Mouse (Mus musculus) limb, embryonic 14.5 days (tissue): ENCODE results near the gene Pxt1. TPM values are rescaled to one million over a fixed set of nuclear protein-coding genes. Genes with fewer than 3 reads are reported as not detected.
A peak's percentile ranks its signal among the peaks of the same experiment; 100 is the strongest.

Experiments
- ATAC-seq: fragments of 200-750 bp; cut with Nextera tagmentation; 2 replicates; pipeline ENCODE4 v1.8.0; 2017; ENCODE audit warnings: low read depth, moderate number of reproducible peaks, moderate TSS enrichment; ENCODE audit not compliant: low FRiP score
- DNase-seq: peaks from one replicate; pipeline ENCODE4 v3.0.0-alpha.2; 2015; ENCODE audit warnings: low spot score
- H3K27ac ChIP-seq: fragments of 300-500 bp; sonication (generic); replicated peaks from 2 replicates; pipeline ENCODE4 v1.5.1; 2014; ENCODE audit warnings: low read depth, mild to moderate bottlenecking, low read length, moderate library complexity, mixed read lengths
- H3K27me3 ChIP-seq: fragments of 300-500 bp; sonication (generic); 2 replicates; pipeline ENCODE4 v1.6.1; 2014; ENCODE audit warnings: low read length, mixed read lengths; ENCODE audit not compliant: control insufficient read depth, insufficient read depth
- H3K36me3 ChIP-seq: fragments of 300-500 bp; sonication (generic); 2 replicates; pipeline ENCODE4 v1.6.1; 2014; ENCODE audit warnings: mild to moderate bottlenecking, low read length, moderate library complexity, mixed read lengths; ENCODE audit not compliant: control insufficient read depth, insufficient read depth
- H3K4me1 ChIP-seq: fragments of 300-500 bp; sonication (generic); 2 replicates; pipeline ENCODE4 v1.6.1; 2014; ENCODE audit warnings: antibody characterized with exemption, low read length, mixed read lengths; ENCODE audit not compliant: control insufficient read depth, insufficient read depth
- H3K4me2 ChIP-seq: fragments of 300-500 bp; sonication (generic); replicated peaks from 2 replicates; pipeline ENCODE4 v1.6.1; 2014; ENCODE audit warnings: low read depth, mild to moderate bottlenecking, low read length, moderate library complexity; ENCODE audit not compliant: severe bottlenecking
- H3K4me3 ChIP-seq: fragments of 300-500 bp; sonication (generic); replicated peaks from 2 replicates; pipeline ENCODE4 v1.5.1; 2014; ENCODE audit warnings: low read length
- H3K9ac ChIP-seq: fragments of 300-500 bp; sonication (generic); 2 replicates; pipeline ENCODE4 v1.6.1; 2014; ENCODE audit warnings: mild to moderate bottlenecking, low read depth, low read length, moderate library complexity; ENCODE audit not compliant: severe bottlenecking
- H3K9me3 ChIP-seq: fragments of 300-500 bp; sonication (generic); 2 replicates; pipeline ENCODE4 v1.6.1; 2016; ENCODE audit warnings: low read length; ENCODE audit not compliant: control insufficient read depth
- POLR2A ChIP-seq: fragments of 200-500 bp; IDR thresholded peaks from 2 replicates; pipeline ENCODE4 v1.8.0; 2012; ENCODE audit warnings: inconsistent platforms, mild to moderate bottlenecking, moderate library complexity, borderline replicate concordance; ENCODE audit not compliant: insufficient read depth, insufficient read length; ENCODE audit errors: extremely low read depth
- WGBS: fragments of 180-500 bp; shearing (Covaris S2); extraction: QIAGEN DNeasy Blood & Tissue Kit; methylation state at CpG from one replicate; pipeline ENCODE4 v1.1.7; 2014; 5-methylcytosine and 5-hydroxymethylcytosine counted together
- polyA plus RNA-seq, 2 experiments: library from polyadenylated mRNA; depleted of rRNA in 1 of 2; stranded (reverse) in 1 of 2; unstranded in 1 of 2; fragments of >200 nt; fragmentation: Nextera tagmentation in 1 of 2; extraction: Ambion mirVana in 1 of 2; gene quantifications; 2 replicates each; pipeline versions ENCODE4 v1.2.1 to v1.2.3; 2012 to 2014

Gene Pxt1
- polyA plus RNA-seq, 2 experiments: 0.20 TPM; not detected in 1

DNA sequence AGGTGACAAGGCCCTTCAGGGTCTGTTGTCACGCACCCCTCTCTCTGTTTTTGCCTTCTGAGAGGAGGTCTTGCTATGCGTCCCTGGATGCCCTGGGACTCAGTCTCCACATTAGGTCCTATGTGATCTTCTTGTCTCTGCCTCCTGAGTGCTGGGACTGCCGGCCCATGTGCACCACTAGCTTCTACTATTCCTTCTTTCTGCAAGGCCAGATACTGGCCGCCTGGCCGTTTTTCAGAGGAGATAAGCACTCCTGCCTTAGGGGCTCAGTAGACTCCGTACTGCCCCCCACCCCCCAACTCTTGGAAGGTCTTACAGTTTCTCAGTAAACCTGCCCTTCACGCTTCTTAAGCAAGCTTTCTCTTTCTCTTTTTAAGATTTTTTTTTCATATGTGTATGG, 7.5 kb downstream of the Pxt1 start:
- Histone ChIP-seq H3K4me1 (no peaks in the 10 kb centered on the region), H3K9ac (no peak overlapping the region), H3K4me2 (no peak overlapping the region), H3K9me3 (no peaks in the 10 kb centered on the region), H3K27ac (no peak overlapping the region), H3K4me3 (no peak overlapping the region), H3K27me3 (no peaks in the 10 kb centered on the region), H3K36me3 (no peaks in the 10 kb centered on the region)
- no peak for TF ChIP-seq POLR2A
- WGBS: 97% methylated on average over 7 of the region's 7 CpGs
- no peak for DNase-seq
- ATAC-seq: no peak

DNA sequence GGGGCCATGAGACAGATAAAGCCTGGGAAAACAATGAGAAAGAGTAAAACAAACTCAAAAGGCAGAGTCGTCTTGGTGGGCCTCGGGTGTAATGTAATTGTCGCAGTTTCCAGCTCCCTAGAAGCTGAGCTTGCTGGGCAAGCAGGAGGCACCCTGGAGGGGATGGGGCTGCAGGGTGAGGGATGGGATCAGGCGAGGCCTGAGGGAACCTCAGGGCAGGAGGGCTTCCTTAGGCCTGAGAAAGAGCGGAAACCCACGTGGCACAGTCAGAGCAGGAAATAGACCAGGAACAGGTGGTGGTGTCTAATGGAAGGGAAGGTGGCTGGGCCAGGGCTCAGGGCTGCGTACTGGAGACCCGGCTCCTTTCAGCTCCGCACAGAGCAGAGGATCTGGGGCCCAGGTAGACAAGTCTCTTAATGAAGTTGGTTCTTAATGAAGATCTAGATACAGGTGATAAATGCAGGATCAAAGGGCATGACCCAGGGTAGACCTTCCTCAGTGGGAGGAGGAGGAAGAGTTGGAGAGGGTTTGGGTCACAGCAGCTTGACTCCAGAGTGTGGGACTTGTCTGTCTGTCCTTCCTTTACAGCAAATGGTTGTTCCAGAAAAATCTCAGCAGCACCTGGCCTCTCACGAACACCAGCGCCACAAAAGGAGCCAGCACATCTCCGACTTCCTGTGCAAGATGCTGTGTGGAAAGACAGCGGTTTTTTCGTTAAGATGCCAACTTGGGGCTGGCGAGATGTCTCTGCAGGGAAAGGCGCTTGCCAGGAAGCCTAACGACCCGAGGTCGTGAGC, 9.3 kb downstream of the Pxt1 start:
- Histone ChIP-seq H3K27ac (no peak overlapping the region), H3K4me2 (no peak overlapping the region), H3K4me3 (no peak overlapping the region), H3K27me3 (no peaks in the 10 kb centered on the region), H3K9me3 (no peaks in the 10 kb centered on the region), H3K4me1 (peaks cover 11% of the 10 kb centered on the region), H3K9ac (no peak overlapping the region), H3K36me3 (no peaks in the 10 kb centered on the region)
- DNase-seq (no peak), ATAC-seq (no peak)
- 71% methylated on average over 19 of the region's 19 CpGs for WGBS
- TF ChIP-seq POLR2A: no peak

DNA sequence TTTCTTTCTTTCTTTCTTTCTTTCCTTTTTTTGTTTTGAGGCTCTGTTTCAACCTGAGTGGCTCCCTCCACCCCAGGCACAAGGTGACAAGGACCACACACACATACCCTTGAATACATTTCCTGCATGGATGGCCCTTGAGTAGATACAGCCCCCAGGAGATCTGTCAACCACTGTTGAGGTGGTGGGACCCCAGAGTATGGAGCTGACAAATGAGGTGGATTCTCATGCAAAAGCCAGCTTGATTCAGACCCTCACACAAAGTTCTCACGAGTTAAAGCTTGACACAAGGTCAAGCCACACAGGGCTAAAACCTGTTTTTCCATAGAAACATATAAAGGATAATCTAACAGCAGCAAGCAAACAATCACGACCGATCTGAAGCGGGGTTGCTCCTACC, 11.4 kb downstream of the Pxt1 start:
- ATAC-seq (no peak), DNase-seq (no peak)
- Histone ChIP-seq H3K36me3 (no peaks in the 10 kb centered on the region), H3K9me3 (no peaks in the 10 kb centered on the region), H3K27me3 (no peaks in the 10 kb centered on the region), H3K4me3 (no peak overlapping the region), H3K4me1 (peaks cover 11% of the 10 kb centered on the region), H3K9ac (no peak overlapping the region), H3K4me2 (no peak overlapping the region), H3K27ac (no peak overlapping the region)
- no peak for TF ChIP-seq POLR2A
- 83% methylated on average over 4 of the region's 4 CpGs for WGBS

DNA sequence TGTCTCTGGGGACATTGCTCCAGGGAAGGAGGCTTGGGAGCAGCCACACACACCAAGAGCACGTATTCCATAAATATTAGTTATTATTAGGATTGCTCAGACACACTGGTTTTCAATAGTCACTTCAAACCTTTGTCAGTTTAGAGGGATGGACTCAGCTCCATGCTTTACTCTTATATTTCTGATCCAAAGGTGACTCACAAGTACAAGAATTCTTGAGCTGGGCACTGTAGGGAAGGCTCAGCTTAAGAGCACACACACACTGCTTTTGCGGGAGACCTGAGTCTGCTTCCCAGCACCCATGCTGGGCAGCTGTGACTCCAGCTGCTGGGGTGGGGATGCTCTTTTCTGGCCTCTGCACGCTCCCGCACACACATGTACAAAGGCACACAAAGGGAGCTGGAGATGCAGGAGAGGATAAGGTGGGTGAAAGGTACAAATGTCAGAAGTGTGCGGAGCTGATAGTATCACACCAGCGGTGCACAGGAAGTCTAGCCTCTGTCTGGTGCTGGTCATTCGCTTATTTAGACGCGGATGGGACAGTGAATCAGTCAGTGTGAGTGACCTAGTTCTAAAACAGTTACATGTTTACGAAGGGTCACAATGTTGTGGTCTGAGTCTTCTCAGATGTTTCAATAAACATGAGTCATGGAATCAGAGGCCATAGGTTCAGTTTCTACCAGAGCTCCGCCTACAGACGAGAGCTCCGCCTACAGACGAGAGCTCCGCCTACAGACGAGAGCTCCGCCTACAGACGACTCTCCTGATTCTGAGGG, 12.0 kb downstream of the Pxt1 start:
- Histone ChIP-seq H3K4me3 (no peak overlapping the region), H3K27me3 (no peaks in the 10 kb centered on the region), H3K4me2 (no peak overlapping the region), H3K4me1 (peaks cover 11% of the 10 kb centered on the region), H3K9ac (no peak overlapping the region), H3K36me3 (no peaks in the 10 kb centered on the region), H3K27ac (no peak overlapping the region), H3K9me3 (no peaks in the 10 kb centered on the region)
- no peak for ATAC-seq
- no peak for TF ChIP-seq POLR2A
- DNase-seq: no peak
- WGBS: 89% methylated on average over 18 of the region's 18 CpGs

DNA sequence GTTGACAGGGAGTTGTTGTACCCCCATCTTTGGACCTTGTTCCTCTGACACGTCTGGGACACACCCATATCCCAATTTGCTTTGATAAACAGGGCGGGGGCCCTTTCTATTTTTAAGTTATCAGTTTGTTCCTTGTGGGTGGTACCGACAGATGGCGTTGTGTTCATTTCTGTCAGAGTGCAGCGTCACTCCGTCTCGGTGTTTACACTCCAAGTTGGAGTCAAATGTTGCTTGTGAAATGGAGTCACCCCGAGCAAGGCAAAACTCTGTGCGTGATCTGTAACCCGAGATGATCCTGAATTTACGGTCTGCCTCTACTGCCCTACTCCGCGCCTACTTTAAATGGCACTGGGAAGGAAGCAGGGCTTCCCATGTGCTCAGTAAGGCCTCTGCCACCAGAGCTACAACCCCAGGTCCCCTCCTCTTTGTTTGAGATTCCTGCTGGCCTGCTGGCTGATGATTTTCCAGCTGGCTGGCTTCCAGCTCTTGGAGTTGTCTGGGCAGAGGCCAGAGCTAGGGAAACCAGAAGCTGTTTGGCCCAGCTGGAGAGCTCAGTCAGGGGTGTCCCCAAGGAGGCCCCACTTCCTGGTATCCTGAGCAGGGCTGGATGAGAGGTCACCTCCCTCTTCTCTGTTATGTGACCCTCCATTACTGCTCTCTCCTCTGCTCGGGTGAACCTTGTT, 13.1 kb downstream of the Pxt1 start:
- Histone ChIP-seq H3K9ac (peak overlapping the region; percentile 43; the same call in 1 of the 2 replicates), H3K36me3 (no peaks in the 10 kb centered on the region), H3K27ac (peak overlapping the region; percentile 80), H3K4me3 (no peak overlapping the region), H3K9me3 (no peaks in the 10 kb centered on the region), H3K27me3 (no peaks in the 10 kb centered on the region), H3K4me2 (peak overlapping the region; percentile 13; the same call in 1 of the 2 replicates), H3K4me1 (peaks cover 11% of the 10 kb centered on the region)
- TF ChIP-seq POLR2A: no peak
- ATAC-seq (peak; percentile 85), DNase-seq (peak; percentile 88)
- 12% methylated on average over 14 of the region's 14 CpGs for WGBS
